In genomic region chr13:100517652-100518153, GRCm38 (mm10) we compare ENCODE assay signal across 18 mouse cellular contexts. TPM values are rescaled to one million over a fixed set of nuclear protein-coding genes. Genes with fewer than 3 reads are reported as not detected.
DNase-seq lines count a peak whose midpoint lies in the region; ATAC-seq and TF ChIP-seq lines count a peak whose summit lies in the region.
"Had no signal": no experiment of that assay in that cellular context is flagged by ENCODE, and none has a peak within 500 bp of the region (broad histone marks: within the 10 kb centered on the region; RNA-seq: fewer than 3 reads in every experiment).

No protein-coding gene starts in this region.

- 86% methylated on average over 6 of the region's 6 CpGs for WGBS in forebrain, embryonic 10.5 days
- WGBS in forebrain, embryonic 11.5 days, result 92% methylated on average over 6 of the region's 6 CpGs
- 84% methylated on average over 6 of the region's 6 CpGs for WGBS in lung, embryonic 14.5 days
- 69% methylated on average over 6 of the region's 6 CpGs for WGBS in lung, adult 2 months
- 40% methylated on average over 6 of the region's 6 CpGs for WGBS in intestine, postnatal 0 days

- no peaks in the 10 kb centered on the region for H3K36me3 ChIP-seq in forebrain, embryonic 10.5 days (replicated peaks)
- H3K36me3 ChIP-seq in forebrain, embryonic 11.5 days (ENCODE audit: control insufficient read depth, insufficient read depth, low read length), result no peaks in the 10 kb centered on the region
- H3K36me3 ChIP-seq in lung, embryonic 14.5 days (ENCODE audit: insufficient read depth), result no peaks in the 10 kb centered on the region
- no peaks in the 10 kb centered on the region for H3K36me3 ChIP-seq in intestine, postnatal 0 days (ENCODE audit: control insufficient read depth, insufficient read depth)
- H3K36me3 ChIP-seq: forebrain, embryonic 15.5 days; limb, embryonic 13.5 days; lung, embryonic 15.5 days had no signal

- TF ChIP-seq CTCF in lung, embryonic 14.5 days (IDR thresholded peaks at IDR 0.05; ENCODE audit: low read depth), result no peak
- TF ChIP-seq CTCF in lung, adult 2 months (IDR thresholded peaks at IDR 0.05; ENCODE audit: insufficient read depth, low read length), result no peak
- no peak for TF ChIP-seq CTCF in intestine, postnatal 0 days (IDR thresholded peaks at IDR 0.05; ENCODE audit: low read depth)

- DNase-seq in forebrain, embryonic 10.5 days (ENCODE audit: extremely low spot score, low spot score), result no peak
- no peak for DNase-seq in forebrain, embryonic 11.5 days (ENCODE audit: low spot score)
- DNase-seq in lung, embryonic 14.5 days, result no peak
- DNase-seq in lung, adult 2 months, result no peak
- DNase-seq in B cell, adult 2 months, result no peak
- no peak for DNase-seq in gastrocnemius, adult 18-20 months (ENCODE audit: low spot score)
- DNase-seq: adrenal gland, postnatal 25 days; cerebellum, adult 8-10 months; heart, postnatal 4 days; kidney, postnatal 25 days; right cerebral cortex, adult 18-20 months; thymus, postnatal 25 days had no signal

- no peak for TF ChIP-seq POLR2A in lung, adult 2 months (IDR thresholded peaks at IDR 0.05; ENCODE audit: borderline replicate concordance, extremely low read depth, low read depth, low read length)

- ATAC-seq in forebrain, embryonic 11.5 days (replicated peaks; ENCODE audit: low FRiP score), result no peak
- ATAC-seq in lung, embryonic 14.5 days (ENCODE audit: insufficient read depth), result no peak
- peak; percentile 15 for ATAC-seq in intestine, postnatal 0 days
- ATAC-seq: forebrain, embryonic 15.5 days had no signal

- no peaks in the 10 kb centered on the region for H3K9me3 ChIP-seq in forebrain, embryonic 10.5 days
- no peaks in the 10 kb centered on the region for H3K9me3 ChIP-seq in forebrain, embryonic 11.5 days (ENCODE audit: control insufficient read depth, low read length)
- H3K9me3 ChIP-seq in lung, embryonic 14.5 days (ENCODE audit: low read depth, low read length), result no peaks in the 10 kb centered on the region
- H3K9me3 ChIP-seq in intestine, postnatal 0 days (ENCODE audit: control insufficient read depth), result no peaks in the 10 kb centered on the region
- H3K9me3 ChIP-seq: forebrain, embryonic 15.5 days; limb, embryonic 13.5 days; lung, embryonic 15.5 days; megakaryocyte, embryonic 14.5 days had no signal

- H3K27ac ChIP-seq in forebrain, embryonic 10.5 days, result 0 out of 2 replicates have a peak overlapping the region, but pooled peaks have one; percentile 81
- H3K27ac ChIP-seq in forebrain, embryonic 11.5 days (ENCODE audit: low read depth, low read length), result no peak overlapping the region
- peak overlapping the region; percentile 1; the same call in 1 of the 2 replicates for H3K27ac ChIP-seq in lung, embryonic 14.5 days (ENCODE audit: low read depth)
- peak overlapping the region; percentile 78 for H3K27ac ChIP-seq in intestine, postnatal 0 days (ENCODE audit: low read depth, low read length)

- H3K27me3 ChIP-seq in forebrain, embryonic 10.5 days (ENCODE audit: poor library complexity, severe bottlenecking), result no peaks in the 10 kb centered on the region
- no peaks in the 10 kb centered on the region for H3K27me3 ChIP-seq in forebrain, embryonic 11.5 days (ENCODE audit: control insufficient read depth, insufficient read depth, low read length)
- no peaks in the 10 kb centered on the region for H3K27me3 ChIP-seq in lung, embryonic 14.5 days (ENCODE audit: insufficient read depth, low read length)
- no peaks in the 10 kb centered on the region for H3K27me3 ChIP-seq in intestine, postnatal 0 days (replicated peaks; ENCODE audit: control insufficient read depth, insufficient read depth, low read length)
- H3K27me3 ChIP-seq: forebrain, embryonic 15.5 days; limb, embryonic 13.5 days; lung, embryonic 15.5 days had no signal

- no peak overlapping the region for H3K4me3 ChIP-seq in forebrain, embryonic 10.5 days
- H3K4me3 ChIP-seq in forebrain, embryonic 11.5 days (ENCODE audit: low read depth, low read length), result no peak overlapping the region
- H3K4me3 ChIP-seq in lung, embryonic 14.5 days (ENCODE audit: low read depth, low read length), result no peak overlapping the region
- H3K4me3 ChIP-seq in lung, adult 2 months (replicated peaks; ENCODE audit: extremely low read depth, low read depth, low read length), result no peak overlapping the region
- H3K4me3 ChIP-seq in intestine, postnatal 0 days (ENCODE audit: low read depth, low read length), result no peak overlapping the region
- H3K4me3 ChIP-seq: forebrain, embryonic 15.5 days; limb, embryonic 13.5 days; lung, embryonic 15.5 days; megakaryocyte, embryonic 14.5 days had no signal

- no peak overlapping the region for H3K9ac ChIP-seq in forebrain, embryonic 11.5 days (ENCODE audit: low read length)
- no peak overlapping the region for H3K9ac ChIP-seq in lung, embryonic 14.5 days
- H3K9ac ChIP-seq in intestine, postnatal 0 days (ENCODE audit: low read depth, low read length), result no peak overlapping the region
- H3K9ac ChIP-seq: forebrain, embryonic 15.5 days; lung, embryonic 15.5 days had no signal

- H3K4me1 ChIP-seq in forebrain, embryonic 10.5 days, result peaks cover 20% of the 10 kb centered on the region
- H3K4me1 ChIP-seq in forebrain, embryonic 11.5 days (replicated peaks; ENCODE audit: control insufficient read depth, insufficient read depth, low read length), result no peaks in the 10 kb centered on the region; the same call in 1 of the 2 replicates
- H3K4me1 ChIP-seq in lung, embryonic 14.5 days (ENCODE audit: insufficient read depth), result 0 out of 2 replicates have a peak, but pooled peaks cover 2% of the 10 kb centered on the region
- H3K4me1 ChIP-seq in lung, adult 2 months (ENCODE audit: control insufficient read depth, insufficient read depth, low read length), result no peaks in the 10 kb centered on the region; the same call in none of the 2 replicates
- peaks cover 8% of the 10 kb centered on the region; the same call in 1 of the 2 replicates for H3K4me1 ChIP-seq in intestine, postnatal 0 days (replicated peaks; ENCODE audit: control insufficient read depth, insufficient read depth, low read length)

- no peak overlapping the region for H3K4me2 ChIP-seq in forebrain, embryonic 11.5 days (ENCODE audit: low read depth, low read length, severe bottlenecking)
- no peak overlapping the region for H3K4me2 ChIP-seq in lung, embryonic 14.5 days
- no peak overlapping the region for H3K4me2 ChIP-seq in intestine, postnatal 0 days (replicated peaks; ENCODE audit: low read depth)
- H3K4me2 ChIP-seq: forebrain, embryonic 15.5 days; limb, embryonic 13.5 days; lung, embryonic 15.5 days had no signal

RNA-seq across cellular contexts. Expression of gene Gtf2h2, which starts 25.3 kb away (rescaled TPM):
- 92.8 and 96.4 TPM in 2 replicates for polyA plus RNA-seq in forebrain, embryonic 10.5 days (2016; fragmentation: Nextera tagmentation; extraction: Ambion mirVana)
- 82.6 and 105 TPM in 2 replicates for polyA plus RNA-seq in forebrain, embryonic 11.5 days (2014; fragmentation: Nextera tagmentation; extraction: Ambion mirVana)
- polyA plus RNA-seq in lung, embryonic 14.5 days (2014; fragmentation: Nextera tagmentation; extraction: Ambion mirVana), result 75.0 and 77.3 TPM in 2 replicates
- polyA plus RNA-seq in lung, adult 2 months (2012; rRNA removed), result 16.9 and 17.2 TPM in 2 replicates
- 33.4 and 37.5 TPM in 2 replicates for polyA plus RNA-seq in intestine, postnatal 0 days (2015; fragmentation: Nextera tagmentation; extraction: Ambion mirVana)
- 10 to 100 TPM; 17.8 to 22.5 TPM for total RNA-seq in gastrocnemius, adult 18-20 months (2021)

RNA-seq across cellular contexts. Expression of gene Ocln, which starts 34.8 kb away (rescaled TPM):
- 3.1 and 3.6 TPM in 2 replicates for polyA plus RNA-seq in forebrain, embryonic 10.5 days (2016; fragmentation: Nextera tagmentation; extraction: Ambion mirVana)
- 2.6 and 2.9 TPM in 2 replicates for polyA plus RNA-seq in forebrain, embryonic 11.5 days (2014; fragmentation: Nextera tagmentation; extraction: Ambion mirVana)
- 28.9 and 30.0 TPM in 2 replicates for polyA plus RNA-seq in lung, embryonic 14.5 days (2014; fragmentation: Nextera tagmentation; extraction: Ambion mirVana)
- 15.0 and 21.3 TPM in 2 replicates for polyA plus RNA-seq in lung, adult 2 months (2012; rRNA removed)
- polyA plus RNA-seq in intestine, postnatal 0 days (2015; fragmentation: Nextera tagmentation; extraction: Ambion mirVana), result 44.5 and 49.4 TPM in 2 replicates
- under 1 TPM in 1 of 2 experiments, not detected in 1; 0.14 TPM for total RNA-seq in gastrocnemius, adult 18-20 months (2021)
- total RNA-seq: granulocyte monocyte progenitor cell, adult 5-6 weeks had no signal
